Mouse (Mus musculus): ENCODE results near the gene Nxph1.

Nxph1 gene

GRCm38 (mm10) chr6:8948131-8948470 is at the start of gene Nxph1:
Gene Nxph1 (plus strand): TSS chr6:8948431.
- in situ Hi-C loops (cut with MboI, MseI), result no loop called here

- in situ Hi-C loops (cut with MboI, MseI), result no loop called here
Observed at GRCm38 (mm10) chr6:8900021-8900728, 48.1 kb upstream of the Nxph1 start.

GRCm38 (mm10) chr6:8900729-8901122 is 47.5 kb upstream of the Nxph1 start:
- in situ Hi-C loops (cut with MboI, MseI), result no loop called here

GRCm38 (mm10) chr6:8907917-8908316 is 40.3 kb upstream of the Nxph1 start:
- in situ Hi-C loops (cut with MboI, MseI), result no loop called here

- in situ Hi-C loops (cut with MboI, MseI), result no loop called here
Observed at GRCm38 (mm10) chr6:8913404-8913803, 34.8 kb upstream of the Nxph1 start.

GRCm38 (mm10) chr6:8914682-8915081 is 33.5 kb upstream of the Nxph1 start:
- in situ Hi-C loops (cut with MboI, MseI), result no loop called here

- in situ Hi-C loops (cut with MboI, MseI), result no loop called here
Observed at GRCm38 (mm10) chr6:8924481-8924880, 23.8 kb upstream of the Nxph1 start.

- in situ Hi-C loops (cut with MboI, MseI), result no loop called here
Observed at GRCm38 (mm10) chr6:8935241-8935640, 13.0 kb upstream of the Nxph1 start.

- in situ Hi-C loops (cut with MboI, MseI), result no loop called here
Observed at GRCm38 (mm10) chr6:8935705-8936104, 12.5 kb upstream of the Nxph1 start.

- in situ Hi-C loops (cut with MboI, MseI), result no loop called here
Observed at GRCm38 (mm10) chr6:8936168-8936567, 12.1 kb upstream of the Nxph1 start.

GRCm38 (mm10) chr6:8948471-8949411 is 510 bp downstream of the Nxph1 start:
- in situ Hi-C loops (cut with MboI, MseI), result no loop called here

- in situ Hi-C loops (cut with MboI, MseI), result no loop called here
Observed at GRCm38 (mm10) chr6:8949665-8950201, 1.5 kb downstream of the Nxph1 start.

- in situ Hi-C loops (cut with MboI, MseI), result no loop called here
Observed at GRCm38 (mm10) chr6:8950611-8951325, 2.5 kb downstream of the Nxph1 start.

GRCm38 (mm10) chr6:8951326-8951695 is 3.1 kb downstream of the Nxph1 start:
- in situ Hi-C loops (cut with MboI, MseI), result no loop called here

- in situ Hi-C loops (cut with MboI, MseI), result no loop called here
Observed at GRCm38 (mm10) chr6:8951884-8952590, 3.8 kb downstream of the Nxph1 start.

GRCm38 (mm10) chr6:8955817-8956529 is 7.7 kb downstream of the Nxph1 start:
- in situ Hi-C loops (cut with MboI, MseI), result no loop called here

GRCm38 (mm10) chr6:8956743-8957528 is 8.7 kb downstream of the Nxph1 start:
- in situ Hi-C loops (cut with MboI, MseI), result no loop called here

GRCm38 (mm10) chr6:8957529-8957887 is 9.3 kb downstream of the Nxph1 start:
- in situ Hi-C loops (cut with MboI, MseI), result no loop called here

GRCm38 (mm10) chr6:8958081-8958919 is 10.1 kb downstream of the Nxph1 start:
- in situ Hi-C loops (cut with MboI, MseI), result no loop called here
